Mouse (Mus musculus): ENCODE data around the gene Gm9913.

Gm9913 gene

DNA sequence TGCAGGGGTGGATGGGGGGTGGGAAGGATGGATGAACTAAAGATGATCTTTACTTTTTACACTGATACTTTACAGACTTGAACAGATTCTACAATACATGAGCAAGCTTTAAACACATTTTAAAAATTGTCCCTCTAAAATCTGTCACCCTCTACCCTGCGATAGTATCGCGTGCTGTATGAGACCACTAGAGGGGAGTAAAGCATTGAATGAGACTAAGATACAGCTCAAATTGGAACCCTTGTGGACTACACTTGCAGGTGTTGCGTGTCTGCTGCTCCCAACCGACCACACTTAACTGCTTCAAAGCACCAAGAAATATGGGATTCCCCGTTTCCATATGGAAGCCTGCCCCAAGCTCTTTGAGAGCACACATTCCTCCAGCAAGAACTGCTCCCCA lies 50.9 kb downstream of the Gm9913 start:
- no peak for DNase-seq (ENCODE audit: low spot score)

All from MN1 (cell line).